Mouse (Mus musculus) G1E (cell line): Measurements from ENCODE around the gene Igfbp4. TPM values are rescaled to one million over a fixed set of nuclear protein-coding genes. Genes with fewer than 3 reads are reported as not detected.

Source experiments
- ATAC-seq: 2 replicates; pipeline ENCODE4 v1.8.0; 2016; ENCODE audit warnings: mild to moderate bottlenecking; ENCODE audit not compliant: insufficient number of reproducible peaks, poor library complexity, low FRiP score, severe bottlenecking; ENCODE audit errors: extremely low read depth
- DNase-seq: peaks from one replicate; pipeline ENCODE4 v3.0.0; 2012; ENCODE audit warnings: low spot score
- H3K27me3 ChIP-seq: 2 replicates; pipeline ENCODE4 v1.6.1; 2012; ENCODE audit warnings: mild to moderate bottlenecking, low read length, inconsistent platforms; ENCODE audit not compliant: insufficient read depth
- H3K36me3 ChIP-seq: replicated peaks from 2 replicates; pipeline ENCODE3; 2012; ENCODE audit warnings: mild to moderate bottlenecking, inconsistent platforms
- H3K4me1 ChIP-seq: 2 replicates; pipeline ENCODE4 v1.6.1; 2012; ENCODE audit warnings: low read depth, low read length, inconsistent platforms, mixed read lengths; ENCODE audit not compliant: insufficient read depth
- H3K4me3 ChIP-seq: 2 replicates; pipeline ENCODE4 v1.5.1; 2012; ENCODE audit warnings: low read depth, mild to moderate bottlenecking, inconsistent platforms, low read length, moderate library complexity, mixed read lengths
- H3K9me3 ChIP-seq: replicated peaks from 2 replicates; pipeline ENCODE4 v1.6.1; 2012; ENCODE audit warnings: inconsistent platforms
- CTCF ChIP-seq: IDR thresholded peaks from 2 replicates; pipeline ENCODE4 v1.5.1; 2012; ENCODE audit warnings: low read depth, low read length, inconsistent platforms, mixed read lengths
- GATA1 ChIP-seq: IDR thresholded peaks from 2 replicates; pipeline ENCODE4 v1.6.1; 2012; ENCODE audit warnings: borderline replicate concordance, low read length, inconsistent platforms, mixed read lengths
- GATA2 ChIP-seq: IDR thresholded peaks from 2 replicates; pipeline ENCODE4 v1.6.1; 2012; ENCODE audit warnings: low read depth, low read length, inconsistent platforms, borderline replicate concordance
- POLR2AphosphoS5 ChIP-seq: IDR thresholded peaks from 2 replicates; pipeline ENCODE4 v1.6.1; 2012; ENCODE audit warnings: low read depth, low read length, inconsistent platforms; ENCODE audit not compliant: insufficient replicate concordance
- TAL1 ChIP-seq: conservative IDR thresholded peaks from 2 replicates; pipeline ENCODE4 v1.6.1; 2012; ENCODE audit warnings: low read depth, low read length, inconsistent platforms, mixed read lengths
- polyA plus RNA-seq: library from polyadenylated mRNA; stranded (reverse); fragments of >175 nt; gene quantifications from 2 replicates; pipeline ENCODE4 v1.2.3, GENCODE M21; 2012
- total RNA-seq, 2 experiments: library from RNA; stranded (forward) in 1 of 2; stranded (reverse) in 1 of 2; fragments of 200-1000 nt in 1 of 2; fragments of >200 nt in 1 of 2; fragmentation: Nextera tagmentation in 1 of 2; gene quantifications; 2 replicates each; pipeline ENCODE4 v1.2.3; 2014 to 2017

The Igfbp4 gene
- total and polyA plus RNA-seq, 3 experiments, result 0.98 to 2.2 TPM; not detected in 1

GRCm38 (mm10) chr11:99039782-99040181, 1.3 kb upstream of the Igfbp4 start:
- Histone ChIP-seq H3K27me3 (peaks cover 78% of the 10 kb centered on the region), H3K36me3 (no peaks in the 10 kb centered on the region), H3K4me3 (no peak overlapping the region), H3K9me3 (no peaks in the 10 kb centered on the region; the same call in 1 of the 2 replicates), H3K4me1 (peaks cover 39% of the 10 kb centered on the region)
- ATAC-seq, result no peak
- DNase-seq, result peak; percentile 59
- TF ChIP-seq GATA1 (no peak), CTCF (peak; percentile 54; the same call in 1 of the 2 replicates)

- Histone ChIP-seq H3K9me3 (no peaks in the 10 kb centered on the region; the same call in 1 of the 2 replicates), H3K4me1 (peaks cover 38% of the 10 kb centered on the region), H3K27me3 (peaks cover 78% of the 10 kb centered on the region), H3K36me3 (no peaks in the 10 kb centered on the region), H3K4me3 (peak overlapping the region; percentile 47; the same call in 1 of the 2 replicates)
- no peak for DNase-seq
- no peak for ATAC-seq
- no peak for TF ChIP-seq POLR2AphosphoS5
- TF ChIP-seq CTCF, result no peak
- TF ChIP-seq TAL1, result no peak
- TF ChIP-seq GATA2, result no peak
- TF ChIP-seq GATA1, result no peak
Observed at GRCm38 (mm10) chr11:99040346-99040974, 584 bp upstream of the Igfbp4 start.

GRCm38 (mm10) chr11:99041841-99042780, 1.1 kb downstream of the Igfbp4 start:
- peaks cover 25% of the 10 kb centered on the region for H3K4me1 ChIP-seq
- TF ChIP-seq TAL1, result no peak
- TF ChIP-seq GATA1, result no peak
- TF ChIP-seq POLR2AphosphoS5, result no peak
- no peaks in the 10 kb centered on the region; the same call in 1 of the 2 replicates for H3K9me3 ChIP-seq
- no peaks in the 10 kb centered on the region for H3K36me3 ChIP-seq
- ATAC-seq, result no peak
- no peak for DNase-seq
- peaks cover 79% of the 10 kb centered on the region for H3K27me3 ChIP-seq
- H3K4me3 ChIP-seq, result peak overlapping the region; percentile 47; the same call in 1 of the 2 replicates

- ATAC-seq (no peak), DNase-seq (no peak)
- H3K4me3 ChIP-seq, result no peak overlapping the region
- no peaks in the 10 kb centered on the region; the same call in 1 of the 2 replicates for H3K9me3 ChIP-seq
- H3K4me1 ChIP-seq, result peaks cover 23% of the 10 kb centered on the region
- peaks cover 81% of the 10 kb centered on the region for H3K27me3 ChIP-seq
- no peaks in the 10 kb centered on the region for H3K36me3 ChIP-seq
- TF ChIP-seq TAL1 (no peak), POLR2AphosphoS5 (no peak), CTCF (no peak), GATA2 (no peak), GATA1 (no peak)
Observed at GRCm38 (mm10) chr11:99042834-99043431, 1.9 kb downstream of the Igfbp4 start.

- TF ChIP-seq GATA1 (no peak), POLR2AphosphoS5 (no peak), GATA2 (no peak)
- Histone ChIP-seq H3K4me3 (no peak overlapping the region), H3K36me3 (no peaks in the 10 kb centered on the region), H3K9me3 (no peaks in the 10 kb centered on the region; the same call in 1 of the 2 replicates), H3K27me3 (peaks cover 86% of the 10 kb centered on the region), H3K4me1 (peaks cover 23% of the 10 kb centered on the region)
- no peak for ATAC-seq
- no peak for DNase-seq
Observed at GRCm38 (mm10) chr11:99043632-99044031, 2.6 kb downstream of the Igfbp4 start.

- no peaks in the 10 kb centered on the region for H3K36me3 ChIP-seq
- ATAC-seq, result no peak
- TF ChIP-seq GATA2, result no peak
- TF ChIP-seq CTCF, result no peak
- no peak for TF ChIP-seq GATA1
- no peak for TF ChIP-seq POLR2AphosphoS5
- TF ChIP-seq TAL1, result no peak
- peaks cover 92% of the 10 kb centered on the region for H3K27me3 ChIP-seq
- H3K4me1 ChIP-seq, result peaks cover 23% of the 10 kb centered on the region
- no peaks in the 10 kb centered on the region; the same call in 1 of the 2 replicates for H3K9me3 ChIP-seq
- no peak overlapping the region for H3K4me3 ChIP-seq
- no peak for DNase-seq
Observed at GRCm38 (mm10) chr11:99044306-99044705, 3.3 kb downstream of the Igfbp4 start.
